8 mouse cellular contexts compared by ENCODE assay signal in the genomic region with DNA sequence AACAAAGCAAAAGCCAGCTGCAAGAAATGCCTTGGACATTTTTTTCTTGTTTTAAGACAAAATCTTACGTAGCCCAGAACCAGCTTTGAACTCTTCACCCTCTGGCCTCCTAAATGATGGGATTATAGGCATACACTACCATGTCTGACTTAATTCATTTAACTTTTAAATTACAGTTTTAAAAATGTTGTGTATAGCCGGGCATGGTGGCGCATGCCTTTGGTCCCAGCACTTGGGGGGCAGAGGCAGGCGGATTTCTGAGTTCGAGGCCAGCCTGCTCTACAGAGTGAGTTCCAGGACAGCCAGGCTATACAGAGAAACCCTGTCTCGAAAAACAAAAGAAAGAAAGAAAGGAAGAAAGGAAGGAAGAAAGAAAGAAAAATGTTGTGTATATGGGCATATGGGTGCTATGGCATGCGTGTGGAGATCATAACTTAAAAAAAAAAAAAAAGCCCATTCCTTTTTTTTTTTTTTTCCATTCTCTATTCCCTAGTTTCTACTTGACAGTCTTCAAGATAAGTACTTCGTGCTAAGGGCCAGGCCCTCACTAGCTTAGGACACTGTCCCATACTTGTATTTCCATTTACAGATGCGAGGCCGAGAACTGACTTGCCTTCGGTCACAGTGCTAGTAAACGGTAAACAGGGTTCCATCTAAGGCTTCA. TPM values are rescaled to one million over a fixed set of nuclear protein-coding genes. Genes with fewer than 3 reads are reported as not detected.
DNase-seq lines count a peak whose midpoint lies in the region; ATAC-seq and TF ChIP-seq lines count a peak whose summit lies in the region.

No protein-coding gene starts in this region.

- H3K4me3 ChIP-seq in kidney, embryonic 15.5 days (replicated peaks), result peak overlapping the region; percentile 75
- peak overlapping the region; percentile 52 for H3K4me3 ChIP-seq in cortical plate, adult 2 months (ENCODE audit: insufficient read depth, low read length)
- peak overlapping the region; percentile 89 for H3K4me3 ChIP-seq in hindbrain, embryonic 14.5 days (replicated peaks; ENCODE audit: low read length)
- peak overlapping the region; percentile 81 for H3K4me3 ChIP-seq in midbrain, embryonic 14.5 days (replicated peaks; ENCODE audit: low read depth, low read length)

- no peak for TF ChIP-seq CTCF in cortical plate, adult 2 months (IDR thresholded peaks at IDR 0.05; ENCODE audit: extremely low read depth, insufficient read depth, low read length)

- no peaks in the 10 kb centered on the region for H3K9me3 ChIP-seq in kidney, embryonic 15.5 days (replicated peaks)
- H3K9me3 ChIP-seq in hindbrain, embryonic 14.5 days (ENCODE audit: control insufficient read depth, low read length), result no peaks in the 10 kb centered on the region
- H3K9me3 ChIP-seq in midbrain, embryonic 14.5 days (ENCODE audit: control insufficient read depth, low read length), result no peaks in the 10 kb centered on the region

- H3K36me3 ChIP-seq in kidney, embryonic 15.5 days, result peaks cover 27% of the 10 kb centered on the region
- H3K36me3 ChIP-seq in hindbrain, embryonic 14.5 days (replicated peaks; ENCODE audit: control insufficient read depth, insufficient read depth), result peaks cover 30% of the 10 kb centered on the region
- H3K36me3 ChIP-seq in midbrain, embryonic 14.5 days (ENCODE audit: control insufficient read depth, insufficient read depth, low read length), result peaks cover 27% of the 10 kb centered on the region

- H3K27me3 ChIP-seq in kidney, embryonic 15.5 days, result no peaks in the 10 kb centered on the region
- H3K27me3 ChIP-seq in hindbrain, embryonic 14.5 days (ENCODE audit: control insufficient read depth, insufficient read depth, low read length), result no peaks in the 10 kb centered on the region
- no peaks in the 10 kb centered on the region for H3K27me3 ChIP-seq in midbrain, embryonic 14.5 days (ENCODE audit: control insufficient read depth, insufficient read depth, low read length)

- TF ChIP-seq POLR2A in cortical plate, adult 2 months (IDR thresholded peaks at IDR 0.05; ENCODE audit: extremely low read depth, insufficient read depth, low read length), result no peak

- WGBS in kidney, embryonic 15.5 days, result 39% methylated on average over 12 of the region's 12 CpGs
- 37% methylated on average over 12 of the region's 12 CpGs for WGBS in hindbrain, embryonic 14.5 days
- WGBS in midbrain, embryonic 14.5 days, result 39% methylated on average over 12 of the region's 12 CpGs

- no peak for ATAC-seq in kidney, embryonic 15.5 days (replicated peaks; ENCODE audit: low FRiP score)
- ATAC-seq in hindbrain, embryonic 14.5 days (ENCODE audit: low FRiP score), result no peak
- no peak for ATAC-seq in midbrain, embryonic 14.5 days (ENCODE audit: low FRiP score, low TSS enrichment)

- H3K4me2 ChIP-seq in kidney, embryonic 15.5 days, result peak overlapping the region; percentile 73
- H3K4me2 ChIP-seq in hindbrain, embryonic 14.5 days (replicated peaks), result peak overlapping the region; percentile 74
- peak overlapping the region; percentile 63 for H3K4me2 ChIP-seq in midbrain, embryonic 14.5 days (ENCODE audit: low read length)

- peaks cover 7% of the 10 kb centered on the region for H3K4me1 ChIP-seq in kidney, embryonic 15.5 days
- H3K4me1 ChIP-seq in cortical plate, adult 2 months (ENCODE audit: control insufficient read depth, insufficient read depth, low read length), result no peaks in the 10 kb centered on the region
- H3K4me1 ChIP-seq in hindbrain, embryonic 14.5 days (replicated peaks; ENCODE audit: control insufficient read depth, insufficient read depth, low read length), result peaks cover 9% of the 10 kb centered on the region; the same call in 1 of the 2 replicates
- H3K4me1 ChIP-seq in midbrain, embryonic 14.5 days (ENCODE audit: control insufficient read depth, insufficient read depth, low read length), result peaks cover 6% of the 10 kb centered on the region; the same call in 1 of the 2 replicates

- no peak for DNase-seq in kidney, postnatal 4 days
- DNase-seq in hindbrain, embryonic 14.5 days (ENCODE audit: low spot score), result no peak
- DNase-seq in midbrain, embryonic 14.5 days, result no peak
- DNase-seq in adrenal gland, postnatal 14 days, result no peak
- no peak for DNase-seq in spleen, postnatal 14 days (ENCODE audit: low spot score in 2 of 2)
- DNase-seq in cerebellum, adult 8-10 months, result no peak

- peak overlapping the region; percentile 77 for H3K9ac ChIP-seq in kidney, embryonic 15.5 days
- peak overlapping the region; percentile 94 for H3K9ac ChIP-seq in hindbrain, embryonic 14.5 days
- peak overlapping the region; percentile 69 for H3K9ac ChIP-seq in midbrain, embryonic 14.5 days (replicated peaks; ENCODE audit: low read length)

- peak overlapping the region; percentile 96 for H3K27ac ChIP-seq in kidney, embryonic 15.5 days
- peak overlapping the region; percentile 86 for H3K27ac ChIP-seq in cortical plate, adult 2 months (ENCODE audit: insufficient read depth, low read length)
- peak overlapping the region; percentile 98 for H3K27ac ChIP-seq in hindbrain, embryonic 14.5 days
- peak overlapping the region; percentile 97 for H3K27ac ChIP-seq in midbrain, embryonic 14.5 days (replicated peaks; ENCODE audit: low read depth, low read length)

RNA-seq across cellular contexts. Expression of gene Eapp, which starts 0.7 kb away (rescaled TPM):
- polyA plus RNA-seq in kidney, embryonic 15.5 days (2015; fragmentation: Nextera tagmentation; extraction: Ambion mirVana), result 61.6 and 63.3 TPM in 2 replicates
- polyA plus RNA-seq in cortical plate, adult 2 months (2012; rRNA removed), result 25.9 and 27.0 TPM in 2 replicates
- 64.4 and 78.5 TPM in 2 replicates for polyA plus RNA-seq in hindbrain, embryonic 14.5 days (2014; fragmentation: Nextera tagmentation; extraction: Ambion mirVana)
- polyA plus RNA-seq in midbrain, embryonic 14.5 days (2014; fragmentation: Nextera tagmentation; extraction: Ambion mirVana), result 85.0 and 103 TPM in 2 replicates
- total RNA-seq in adrenal gland, postnatal 14 days (2021), result 35.0 and 37.9 TPM in 2 replicates

RNA-seq across cellular contexts. Expression of gene Sptssa, which starts 38.6 kb away (rescaled TPM):
- polyA plus RNA-seq in kidney, embryonic 15.5 days (2015; fragmentation: Nextera tagmentation; extraction: Ambion mirVana), result 192 and 214 TPM in 2 replicates
- polyA plus RNA-seq in cortical plate, adult 2 months (2012; rRNA removed), result 49.9 and 52.8 TPM in 2 replicates
- 206 and 209 TPM in 2 replicates for polyA plus RNA-seq in hindbrain, embryonic 14.5 days (2014; fragmentation: Nextera tagmentation; extraction: Ambion mirVana)
- 185 and 200 TPM in 2 replicates for polyA plus RNA-seq in midbrain, embryonic 14.5 days (2014; fragmentation: Nextera tagmentation; extraction: Ambion mirVana)
- 68.4 and 75.3 TPM in 2 replicates for total RNA-seq in adrenal gland, postnatal 14 days (2021)
